Mouse (Mus musculus) stomach, embryonic 16.5 days (tissue): Measurements from ENCODE around the gene Nmnat2. TPM values are rescaled to one million over a fixed set of nuclear protein-coding genes. Genes with fewer than 3 reads are reported as not detected.

Experiments used
- ATAC-seq: fragments of 200-750 bp; cut with Nextera tagmentation; 2 replicates; pipeline ENCODE4 v1.8.0; 2017; ENCODE audit warnings: moderate number of reproducible peaks, moderate TSS enrichment; ENCODE audit not compliant: insufficient read depth, low FRiP score
- H3K27ac ChIP-seq: fragments of 300-500 bp; sonication (generic); 2 replicates; pipeline ENCODE4 v1.5.1; 2014; ENCODE audit warnings: low read length
- H3K27me3 ChIP-seq: fragments of 300-500 bp; sonication (generic); 2 replicates; pipeline ENCODE4 v1.6.1; 2014; ENCODE audit warnings: low read length, control low read depth, mixed read lengths; ENCODE audit not compliant: control insufficient read depth, insufficient read depth
- H3K36me3 ChIP-seq: fragments of 300-500 bp; sonication (generic); 2 replicates; pipeline ENCODE4 v1.6.1; 2014; ENCODE audit warnings: low read length; ENCODE audit not compliant: control insufficient read depth, insufficient read depth
- H3K4me1 ChIP-seq: fragments of 300-500 bp; sonication (generic); 2 replicates; pipeline ENCODE4 v1.6.1; 2014; ENCODE audit warnings: low read length, control low read depth, mixed read lengths; ENCODE audit not compliant: control insufficient read depth, insufficient read depth
- H3K4me2 ChIP-seq: fragments of 300-500 bp; sonication (generic); 2 replicates; pipeline ENCODE4 v1.6.1; 2014; ENCODE audit warnings: low read depth, low read length, mixed read lengths
- H3K4me3 ChIP-seq: fragments of 300-500 bp; sonication (generic); replicated peaks from 2 replicates; pipeline ENCODE4 v1.5.1; 2014; ENCODE audit warnings: mild to moderate bottlenecking, low read length
- H3K9ac ChIP-seq: fragments of 300-500 bp; sonication (generic); 2 replicates; pipeline ENCODE4 v1.6.1; 2014; ENCODE audit warnings: low read length
- H3K9me3 ChIP-seq: fragments of 300-500 bp; sonication (generic); replicated peaks from 2 replicates; pipeline ENCODE4 v1.6.1; 2016; ENCODE audit warnings: low read length, control low read depth; ENCODE audit not compliant: control insufficient read depth
- WGBS: fragments of 180-500 bp; shearing (Covaris S2); extraction: QIAGEN DNeasy Blood & Tissue Kit; methylation state at CpG from one replicate; pipeline ENCODE4 v1.1.7; 2014; 5-methylcytosine and 5-hydroxymethylcytosine counted together
- polyA plus RNA-seq: library from polyadenylated mRNA; unstranded; fragments of >200 nt; fragmentation: Nextera tagmentation; extraction: Ambion mirVana; gene quantifications from 2 replicates; pipeline ENCODE4 v1.2.1, GENCODE M21; 2015

The Nmnat2 gene
- polyA plus RNA-seq, 1 experiment from 2014 or later, result 2.8 TPM

- Histone ChIP-seq H3K4me1 (no peaks in the 10 kb centered on the region), H3K27ac (no peak overlapping the region), H3K4me3 (no peak overlapping the region), H3K27me3 (no peaks in the 10 kb centered on the region), H3K36me3 (no peaks in the 10 kb centered on the region), H3K9me3 (no peaks in the 10 kb centered on the region), H3K4me2 (no peak overlapping the region), H3K9ac (no peak overlapping the region)
- 86% methylated on average over 4 of the region's 4 CpGs for WGBS
- ATAC-seq, result no peak
These were observed 204.3 kb downstream of the Nmnat2 start for GRCm38 (mm10) chr1:153159137-153159536.

GRCm38 (mm10) chr1:153163831-153164230, 209.0 kb downstream of the Nmnat2 start:
- 63% methylated on average over 3 of the region's 3 CpGs for WGBS

GRCm38 (mm10) chr1:153168293-153168692, 213.5 kb downstream of the Nmnat2 start:
- Histone ChIP-seq H3K27ac (no peak overlapping the region), H3K9ac (no peak overlapping the region), H3K36me3 (no peaks in the 10 kb centered on the region), H3K9me3 (no peaks in the 10 kb centered on the region), H3K27me3 (no peaks in the 10 kb centered on the region), H3K4me1 (peaks cover 12% of the 10 kb centered on the region), H3K4me3 (no peak overlapping the region), H3K4me2 (no peak overlapping the region)
- WGBS, result 80% methylated on average over 5 of the region's 5 CpGs
- ATAC-seq, result no peak

More at GRCm38 (mm10) chr1:153163831-153164230, 209.0 kb downstream of the Nmnat2 start:
- no peak overlapping the region for H3K4me2 ChIP-seq
- no peak for ATAC-seq
- no peak overlapping the region for H3K4me3 ChIP-seq
- H3K9me3 ChIP-seq, result no peaks in the 10 kb centered on the region
- H3K9ac ChIP-seq, result no peak overlapping the region
- H3K27ac ChIP-seq, result no peak overlapping the region
- no peaks in the 10 kb centered on the region for H3K36me3 ChIP-seq
- no peaks in the 10 kb centered on the region for H3K4me1 ChIP-seq
- no peaks in the 10 kb centered on the region for H3K27me3 ChIP-seq

Other genes starting within 250 kb of the Nmnat2 start
- not detected in 2 replicates for gene Apobec4, start 204.4 kb upstream of the Nmnat2 start, polyA plus RNA-seq
- 39.8 and 48.3 TPM in 2 replicates for gene Rgl1, start 188.6 kb upstream of the Nmnat2 start, polyA plus RNA-seq
- gene Arpc5, start 188.5 kb upstream of the Nmnat2 start, polyA plus RNA-seq, result 355 and 357 TPM in 2 replicates
- gene Ncf2, start 154.8 kb upstream of the Nmnat2 start, polyA plus RNA-seq, result 7.0 and 10.8 TPM in 2 replicates
- gene Smg7, start 52.3 kb upstream of the Nmnat2 start, polyA plus RNA-seq, result 21.7 and 23.1 TPM in 2 replicates
- gene Lamc2, start 231.5 kb downstream of the Nmnat2 start, polyA plus RNA-seq, result 15.6 and 20.9 TPM in 2 replicates